Mouse (Mus musculus) frontal cortex, postnatal 14 days (tissue): ENCODE results near the gene Hmgn5.

Experiments
- DNase-seq, 2 experiments: peaks; one replicate each; pipeline ENCODE4 v3.0.0; 2022; ENCODE audit warnings: low spot score in 2 of 2

Hmgn5 gene

GRCm38 (mm10) chrX:109013283-109013682 is at the start of gene Hmgn5:
Gene Hmgn5, minus strand, starts transcription at chrX:109013404.
- peak; percentile 83 for DNase-seq

- no peak for DNase-seq
Measured at GRCm38 (mm10) chrX:109047773-109048172, 34.6 kb upstream of the Hmgn5 start.

GRCm38 (mm10) chrX:109026224-109026623 is 13.0 kb upstream of the Hmgn5 start:
- DNase-seq: no peak

GRCm38 (mm10) chrX:109020858-109021257 is 7.7 kb upstream of the Hmgn5 start:
- no peak for DNase-seq

- DNase-seq: no peak
Measured at GRCm38 (mm10) chrX:109014166-109014565, 962 bp upstream of the Hmgn5 start.

- DNase-seq: peak in 1 of 2 experiments; percentile 13
Measured at GRCm38 (mm10) chrX:109013686-109014085, 482 bp upstream of the Hmgn5 start.

GRCm38 (mm10) chrX:109012371-109013031 is 703 bp downstream of the Hmgn5 start:
- DNase-seq: peak; percentile 13 to 32

- no peak for DNase-seq
Measured at GRCm38 (mm10) chrX:109011611-109012185, 1.5 kb downstream of the Hmgn5 start.

- no peak for DNase-seq
Measured at GRCm38 (mm10) chrX:109001277-109001676, 11.9 kb downstream of the Hmgn5 start.
